In the genomic region with DNA sequence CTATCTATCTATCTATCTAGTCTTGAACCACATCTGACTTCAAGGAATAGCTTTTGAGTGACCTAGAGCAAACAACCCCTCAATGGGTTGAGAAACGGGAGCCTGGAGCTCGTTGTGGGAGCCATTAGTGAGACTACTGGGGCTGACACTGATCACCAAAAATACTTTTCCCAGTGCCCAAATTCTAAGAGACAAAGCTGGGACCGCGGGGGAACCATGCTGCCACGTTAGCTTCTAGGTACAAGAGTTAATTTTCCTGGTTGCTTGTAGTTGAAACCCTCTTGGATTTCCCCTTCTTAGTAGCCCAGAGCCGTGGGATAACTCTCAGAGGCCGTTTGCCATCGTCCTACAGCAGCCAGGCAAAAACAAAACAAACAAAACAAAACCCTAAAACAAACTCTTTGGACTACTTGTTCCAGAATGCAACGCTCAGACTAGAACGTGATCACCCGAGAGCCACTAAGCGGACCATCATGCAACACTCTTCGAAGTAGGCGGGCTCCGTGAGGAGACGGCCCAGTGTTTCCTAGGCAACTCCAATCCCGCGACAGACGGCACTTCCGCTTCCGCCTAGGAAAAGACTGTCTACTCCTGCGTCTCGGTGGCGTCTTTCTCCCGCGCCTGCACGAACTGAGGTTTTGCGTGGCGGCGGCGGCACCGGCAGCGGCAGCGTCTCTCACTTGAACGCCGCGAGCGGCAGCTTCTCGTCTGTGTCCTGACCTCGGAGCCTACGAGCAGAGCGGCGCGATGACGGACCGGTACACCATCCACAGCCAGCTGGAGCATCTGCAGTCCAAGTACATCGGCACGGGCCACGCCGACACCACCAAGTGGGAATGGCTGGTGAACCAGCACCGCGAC, we compare ENCODE assay signal across 8 mouse cellular contexts. TPM values are rescaled to one million over a fixed set of nuclear protein-coding genes. Genes with fewer than 3 reads are reported as not detected.
DNase-seq lines count a peak whose midpoint lies in the region; ATAC-seq lines count a peak whose summit lies in the region.

No protein-coding gene starts in this region.

- WGBS in hindbrain, embryonic 14.5 days, result 3% methylated on average over 52 of the region's 52 CpGs

- H3K27me3 ChIP-seq in hindbrain, embryonic 14.5 days (ENCODE audit: control insufficient read depth, insufficient read depth, low read length), result no peaks in the 10 kb centered on the region

- H3K4me2 ChIP-seq in hindbrain, embryonic 14.5 days (replicated peaks), result peak overlapping the region; percentile 85

- H3K9me3 ChIP-seq in hindbrain, embryonic 14.5 days (ENCODE audit: control insufficient read depth, low read length), result no peaks in the 10 kb centered on the region

- H3K4me1 ChIP-seq in hindbrain, embryonic 14.5 days (replicated peaks; ENCODE audit: control insufficient read depth, insufficient read depth, low read length), result peaks cover 10% of the 10 kb centered on the region

- DNase-seq in R1 (ENCODE audit: low read depth, low spot score), result peak; percentile 99
- DNase-seq in cerebellum, postnatal 25 days, result peak; percentile 95 to 96
- DNase-seq in frontal cortex, postnatal 25 days (ENCODE audit: low spot score in 2 of 2), result peak; percentile 89 to 92
- DNase-seq in hindbrain, embryonic 14.5 days (ENCODE audit: low spot score), result peak; percentile 97
- peak; percentile 93 to 95 for DNase-seq in layer of hippocampus, postnatal 36 days
- peak; percentile 98 for DNase-seq in lung, postnatal 36 days
- DNase-seq in retina, postnatal 1 day, result peak; percentile 99
- DNase-seq in urinary bladder, adult 18-20 months (ENCODE audit: low spot score in 2 of 2), result peak; percentile 84 to 93

- ATAC-seq in hindbrain, embryonic 14.5 days (ENCODE audit: low FRiP score), result peak; percentile 100

- H3K27ac ChIP-seq in hindbrain, embryonic 14.5 days, result peak overlapping the region; percentile 66

- H3K4me3 ChIP-seq in hindbrain, embryonic 14.5 days (replicated peaks; ENCODE audit: low read length), result peak overlapping the region; percentile 72

- 0 out of 2 replicates have a peak, but pooled peaks cover 9% of the 10 kb centered on the region for H3K36me3 ChIP-seq in hindbrain, embryonic 14.5 days (replicated peaks; ENCODE audit: control insufficient read depth, insufficient read depth)

- H3K9ac ChIP-seq in hindbrain, embryonic 14.5 days, result peak overlapping the region; percentile 74

RNA-seq across cellular contexts. Expression of gene Sf3b5, which starts 3.0 kb away (rescaled TPM):
- polyA plus RNA-seq in hindbrain, embryonic 14.5 days (2014; fragmentation: Nextera tagmentation; extraction: Ambion mirVana), result 25.9 and 28.1 TPM in 2 replicates
- total RNA-seq in layer of hippocampus, postnatal 36 days (2021), result 1 to 10 TPM; 7.3 to 10.0 TPM

RNA-seq across cellular contexts. Expression of gene Stx11, which starts 44.0 kb away (rescaled TPM):
- polyA plus RNA-seq in hindbrain, embryonic 14.5 days (2014; fragmentation: Nextera tagmentation; extraction: Ambion mirVana), result 2.0 and 3.7 TPM in 2 replicates
- total RNA-seq in layer of hippocampus, postnatal 36 days (2021), result under 1 TPM; 0.15 to 0.23 TPM

RNA-seq across cellular contexts. Expression of gene Plagl1, which starts 52.2 kb away (rescaled TPM):
- polyA plus RNA-seq in hindbrain, embryonic 14.5 days (2014; fragmentation: Nextera tagmentation; extraction: Ambion mirVana), result 40.8 and 44.1 TPM in 2 replicates
- 10 to 100 TPM; 23.7 to 26.6 TPM for total RNA-seq in layer of hippocampus, postnatal 36 days (2021)

Comparison
In these comparisons a context has a peak if more than half of its experiments do, and no peak if none do; other contexts are left out.
1. Peak in every context shown above with its lines: DNase-seq, ATAC-seq, H3K4me3 ChIP-seq and H3K27ac ChIP-seq.